Mouse (Mus musculus) mature B cell (primary cell): ENCODE results near the gene Dlg2.

Experiments used
- in situ Hi-C: fragments of 300-500 bp; cut with MboI; formaldehyde crosslinking; loops from 2 replicates; pipeline ENCODE4 v1.14.3; 2019

Gene Dlg2

DNA sequence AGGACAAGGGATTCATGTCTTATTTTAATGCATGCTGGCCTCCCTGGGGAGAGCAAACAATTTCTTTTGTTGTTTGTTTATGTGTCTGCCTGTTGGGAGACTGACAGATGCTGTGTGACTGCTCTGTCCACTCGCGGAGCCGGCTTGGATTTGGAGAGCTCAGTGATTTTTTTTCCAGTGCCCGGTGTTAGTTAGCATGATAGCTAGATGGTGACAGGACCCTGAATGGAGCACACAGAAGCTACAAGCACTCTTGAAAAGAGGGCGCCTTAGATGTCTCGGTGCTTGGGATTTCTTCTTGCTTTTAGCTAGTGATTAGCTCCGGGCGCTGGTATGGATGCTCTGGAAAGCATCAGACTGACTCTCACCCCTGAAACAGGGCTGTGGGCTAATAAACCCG, 786.5 kb downstream of the Dlg2 start:
- in situ Hi-C loops = no loop called here

DNA sequence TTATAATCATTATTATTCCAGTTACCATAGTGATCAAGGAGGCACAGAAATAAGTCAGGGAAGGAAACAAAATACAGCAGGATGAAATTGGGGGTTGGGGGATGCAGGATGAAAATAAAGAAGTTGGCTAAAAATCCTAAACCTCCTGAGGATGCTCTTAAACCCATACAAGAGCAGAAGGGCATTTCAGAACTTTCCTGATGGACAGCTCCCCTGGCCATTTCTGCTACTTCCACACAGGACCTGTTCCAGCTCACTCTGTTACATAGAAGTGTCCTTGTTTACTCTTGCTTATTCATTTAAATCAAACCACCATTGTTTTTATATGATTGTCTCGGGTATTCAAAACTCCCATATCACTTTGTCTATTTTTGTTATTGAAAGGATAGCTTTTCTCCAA, 791.3 kb downstream of the Dlg2 start:
- in situ Hi-C loops = no loop called here

DNA sequence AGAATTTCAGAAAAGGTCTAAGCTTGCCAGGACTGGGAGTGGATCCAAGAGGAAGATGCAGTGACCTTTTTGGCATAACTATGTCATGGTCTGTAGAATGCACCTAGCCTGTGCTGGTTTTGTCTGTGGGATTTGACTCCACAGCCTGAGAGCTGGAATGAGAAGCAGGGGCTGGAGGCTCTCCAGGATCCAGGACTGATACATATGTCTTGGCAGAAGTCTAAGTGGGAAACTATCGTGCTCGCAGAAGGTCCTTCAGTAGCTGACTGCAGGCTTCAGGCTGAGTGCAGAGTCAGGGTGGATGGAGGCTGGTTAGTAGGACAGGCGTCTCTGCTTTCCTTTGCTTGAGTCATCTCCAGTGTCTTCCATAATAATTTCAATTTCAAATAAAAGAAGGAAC, 807.7 kb downstream of the Dlg2 start:
- in situ Hi-C loops = no loop called here

DNA sequence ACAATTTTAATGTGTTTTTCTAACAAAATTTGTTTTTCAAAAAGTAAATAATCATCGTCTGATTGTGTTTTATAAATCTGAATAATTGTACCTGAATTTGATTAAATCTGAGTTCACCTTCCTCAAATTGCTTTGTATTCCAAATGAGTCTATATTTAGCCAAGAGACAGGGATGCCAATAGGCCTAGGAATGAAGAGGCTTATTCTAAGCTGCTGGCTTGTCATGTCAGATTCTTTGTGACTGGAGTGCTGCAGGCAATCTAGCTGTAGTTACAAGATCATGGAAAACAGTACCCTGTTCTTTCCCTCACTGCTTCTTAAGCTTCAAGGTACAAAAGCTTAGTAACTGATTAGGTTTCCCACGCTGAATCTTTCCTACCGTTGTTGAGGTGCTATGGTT, 811.9 kb downstream of the Dlg2 start:
- in situ Hi-C loops = no loop called here

DNA sequence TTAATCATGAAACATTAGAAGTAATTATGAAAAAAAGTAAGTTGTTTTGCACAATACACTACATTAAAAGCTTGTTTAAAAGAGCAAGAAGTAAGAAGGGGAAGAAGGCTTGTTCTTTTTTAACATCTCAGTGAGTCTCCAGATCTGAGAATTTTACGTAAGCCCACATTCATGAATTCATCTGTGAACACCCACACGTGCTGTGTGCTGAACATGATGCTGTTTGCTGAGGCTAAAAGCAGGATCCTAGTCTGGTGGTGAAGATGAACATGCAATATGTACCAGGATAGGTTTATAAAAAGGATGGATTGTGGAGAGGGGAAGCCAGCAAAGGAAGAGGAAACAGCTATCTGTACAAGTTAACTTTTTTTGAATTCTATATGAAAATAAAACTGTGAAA, 819.7 kb downstream of the Dlg2 start:
- in situ Hi-C loops = no loop called here

DNA sequence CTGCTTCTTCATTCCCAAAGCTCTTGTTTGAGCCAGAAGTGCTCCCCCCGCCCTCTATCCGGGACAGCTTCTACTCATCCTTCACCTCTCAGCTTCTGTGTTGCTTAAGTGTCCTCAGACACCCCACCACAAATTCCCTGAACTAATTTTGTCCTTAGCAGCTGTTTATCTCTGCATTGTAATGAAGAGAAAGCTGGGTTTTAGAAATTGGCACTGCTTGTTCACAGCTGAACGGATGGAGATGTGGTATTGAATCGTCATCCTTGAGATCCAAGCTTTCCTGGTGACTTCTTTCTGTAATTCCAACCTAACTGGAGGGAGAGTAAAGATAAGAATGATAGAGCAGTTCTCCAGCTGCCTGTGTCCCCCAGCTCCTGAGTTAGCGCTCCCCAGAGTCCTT, 834.7 kb downstream of the Dlg2 start:
- in situ Hi-C loops = no loop called here

DNA sequence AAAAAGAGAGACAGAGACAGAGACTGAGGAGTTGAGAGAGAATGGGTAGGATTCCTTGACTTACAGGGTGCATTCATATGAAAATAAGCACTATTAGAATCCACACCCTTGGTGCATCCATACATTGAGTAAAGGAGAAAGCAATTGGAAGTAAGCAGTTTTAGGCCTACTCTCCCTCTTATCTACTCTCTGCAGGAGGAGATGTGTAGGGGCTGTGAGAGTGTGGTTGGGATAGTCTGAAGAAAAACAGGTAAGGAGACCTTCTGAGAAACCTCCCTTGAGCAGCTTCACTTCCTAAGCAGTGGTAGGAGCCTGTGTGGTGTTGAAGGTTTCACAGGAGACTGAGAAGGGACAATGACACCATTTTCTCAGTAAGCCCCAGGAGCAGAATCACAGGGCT, 868.6 kb downstream of the Dlg2 start:
- in situ Hi-C loops = no loop called here

DNA sequence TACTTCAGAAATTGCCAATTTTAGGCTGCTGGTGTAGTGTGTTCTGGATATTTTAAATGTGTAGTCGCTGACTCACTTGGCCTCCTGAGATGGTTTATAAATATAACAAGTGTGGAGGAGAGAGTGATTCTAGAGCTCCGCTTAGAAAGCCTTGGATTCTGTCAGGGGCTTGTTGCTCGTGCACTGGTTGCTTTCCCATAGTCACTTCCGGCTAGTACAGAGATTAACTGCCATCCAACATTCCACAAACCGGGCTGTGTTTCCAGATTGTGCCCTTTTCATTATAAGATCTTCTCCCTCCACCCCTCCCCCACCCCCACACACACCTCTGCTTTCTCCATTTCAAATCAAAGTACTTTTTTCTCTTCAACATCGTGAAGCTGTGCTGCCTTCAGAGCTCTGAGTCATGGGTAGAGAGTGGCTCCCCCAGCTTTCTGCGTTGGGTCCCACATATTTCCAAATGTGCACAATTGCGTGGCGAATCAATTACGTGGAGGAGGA, 893.4 kb downstream of the Dlg2 start:
- in situ Hi-C loops = no loop called here

DNA sequence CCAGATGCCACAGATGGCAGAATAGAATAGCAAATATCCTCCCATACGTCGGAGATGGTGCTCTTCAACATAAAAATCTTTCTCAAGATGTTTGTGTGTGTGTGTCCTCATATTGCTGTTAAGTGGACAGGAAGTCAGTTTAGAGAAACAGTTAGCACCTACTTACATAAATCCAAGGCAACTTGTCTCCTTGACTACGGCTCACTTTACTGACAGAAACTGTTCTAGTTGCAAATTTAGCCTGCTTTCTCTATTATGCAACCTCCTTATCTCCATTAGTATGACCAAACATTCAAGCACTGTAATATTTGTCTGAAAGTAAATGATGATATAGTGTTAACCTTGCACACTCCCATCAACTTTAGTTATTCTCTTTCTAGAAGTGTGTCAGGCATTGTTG, 905.8 kb downstream of the Dlg2 start:
- in situ Hi-C loops = no loop called here

DNA sequence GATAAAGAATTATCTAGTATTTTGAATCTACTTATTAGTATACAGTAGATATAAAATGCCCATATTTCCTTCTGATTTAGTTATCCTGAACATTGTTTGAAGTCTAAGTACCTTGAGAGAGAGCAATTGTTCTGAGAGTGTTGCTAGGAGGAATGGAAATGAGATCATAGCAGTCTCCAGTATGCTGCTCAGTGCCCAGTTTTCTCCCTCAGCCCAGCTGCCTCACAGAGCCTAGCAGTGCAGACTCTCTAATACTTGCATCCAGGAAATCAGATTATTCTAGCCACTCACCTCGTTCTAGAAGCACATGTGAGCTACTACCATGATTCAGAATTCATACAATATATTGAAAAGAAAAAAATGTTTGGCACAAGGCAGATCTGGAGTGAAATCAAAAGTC, 907.4 kb downstream of the Dlg2 start:
- in situ Hi-C loops = no loop called here

DNA sequence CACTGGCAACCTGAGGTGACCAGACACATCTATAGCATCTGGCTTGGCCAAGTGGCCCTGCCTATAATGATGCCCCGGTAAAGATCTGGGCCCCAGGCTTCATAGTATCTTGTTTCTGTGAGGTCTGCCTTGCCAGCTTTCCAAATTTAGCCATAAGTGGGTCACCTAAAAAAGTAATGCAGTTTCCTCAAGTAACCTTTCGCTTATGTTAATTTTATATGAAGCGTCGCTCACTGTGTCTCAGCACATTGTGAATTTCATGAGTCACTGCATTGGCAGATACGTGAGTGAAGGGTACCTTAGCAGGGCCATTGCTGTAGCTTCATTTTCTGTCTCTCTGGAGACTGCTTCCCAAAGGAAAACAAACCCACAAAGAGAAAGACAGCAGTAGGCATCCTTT, 912.8 kb downstream of the Dlg2 start:
- in situ Hi-C loops = no loop called here

DNA sequence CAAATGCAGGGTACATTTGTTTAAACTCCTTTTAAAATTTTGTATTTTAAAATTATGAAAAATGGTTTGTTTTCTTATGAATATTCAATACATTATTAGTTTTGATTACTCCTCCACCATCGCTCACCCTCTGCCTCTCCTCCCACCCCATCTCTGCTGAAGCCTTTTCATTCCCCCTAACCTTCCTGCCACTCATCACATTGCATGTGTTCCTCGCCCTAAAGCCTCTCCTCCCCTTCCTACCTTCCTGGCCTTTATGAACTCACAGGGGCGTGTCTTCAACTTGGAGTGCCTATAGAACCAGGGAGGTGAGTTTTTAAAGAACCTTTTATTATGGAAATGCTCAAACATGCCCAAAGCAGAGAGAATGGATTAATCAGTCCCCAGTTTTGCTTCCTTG, 921.4 kb downstream of the Dlg2 start:
- in situ Hi-C loops = no loop called here

DNA sequence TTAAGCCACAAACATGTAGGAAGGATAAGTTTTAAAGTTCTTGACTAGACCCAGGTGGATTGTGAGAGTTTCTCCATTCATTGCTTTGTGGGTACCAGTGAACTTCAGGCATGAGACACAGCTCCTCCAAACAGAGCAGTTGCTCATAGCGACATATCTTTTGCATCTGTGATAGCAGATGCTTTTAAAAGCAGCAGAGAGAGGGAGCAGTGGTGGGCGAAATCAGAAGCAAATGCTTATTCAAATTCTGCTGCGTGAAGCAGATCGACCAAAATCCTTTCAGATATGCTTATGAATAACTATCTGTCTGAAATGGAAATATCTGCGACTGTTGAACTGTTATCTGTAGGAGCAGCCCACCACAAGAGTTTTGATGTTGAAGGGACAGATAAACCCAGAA, 935.6 kb downstream of the Dlg2 start:
- in situ Hi-C loops = no loop called here

DNA sequence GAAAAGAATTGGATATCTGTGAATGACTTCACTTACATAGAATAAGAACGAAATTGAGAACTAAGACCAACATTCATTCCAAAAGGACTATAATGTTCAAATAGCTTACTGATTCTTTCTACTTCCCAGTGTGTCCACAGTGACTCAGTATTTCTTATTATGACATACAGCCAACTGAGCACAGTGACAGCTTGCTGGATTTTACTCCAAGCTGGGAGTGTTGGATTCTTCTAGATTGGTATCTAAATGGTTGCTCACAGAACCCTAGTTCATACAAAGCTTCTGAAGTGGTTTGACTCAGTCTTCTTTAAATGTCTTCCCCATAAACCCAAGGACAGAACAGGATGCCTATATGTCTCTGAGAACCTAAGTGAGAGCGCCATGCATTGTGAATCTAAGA, 937.7 kb downstream of the Dlg2 start:
- in situ Hi-C loops = no loop called here

DNA sequence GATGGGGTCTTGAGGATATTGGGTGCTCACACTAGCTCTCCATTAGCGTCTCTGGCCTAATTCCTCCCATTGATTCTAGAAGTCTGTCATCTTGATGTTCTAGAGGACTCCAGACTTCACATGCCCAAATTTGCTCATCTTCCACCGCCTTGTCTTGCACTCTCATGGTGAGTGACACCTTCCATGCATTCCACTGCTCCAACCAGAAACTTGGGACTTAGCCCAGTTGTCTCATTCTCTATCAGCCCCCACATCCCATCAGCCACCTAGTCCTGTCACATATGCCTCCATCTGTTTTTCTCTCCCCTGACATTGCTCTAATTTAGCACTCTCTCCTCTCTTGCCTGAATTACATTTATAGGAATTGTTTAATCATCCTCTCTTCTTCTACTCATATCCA, 938.3 kb downstream of the Dlg2 start:
- in situ Hi-C loops = no loop called here

DNA sequence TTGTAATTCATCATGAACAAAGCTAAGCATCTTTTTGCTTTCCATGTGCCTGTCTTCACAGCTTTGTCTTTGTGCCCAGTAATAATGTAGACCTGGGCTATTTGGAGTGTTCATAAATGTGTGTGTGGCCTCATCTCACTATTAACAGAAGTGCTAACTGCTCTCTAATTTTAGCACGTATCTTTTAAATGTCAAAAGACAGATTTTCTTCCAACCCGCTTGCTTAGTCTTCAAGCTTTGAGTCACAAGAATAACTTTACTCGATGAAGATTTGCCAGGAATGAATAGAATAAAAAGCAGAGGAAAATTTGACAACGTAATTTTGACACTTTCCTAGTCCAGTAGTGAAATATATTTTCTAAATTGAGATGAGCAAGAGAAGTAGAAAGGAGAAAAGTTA, 943.7 kb downstream of the Dlg2 start:
- in situ Hi-C loops = no loop called here

DNA sequence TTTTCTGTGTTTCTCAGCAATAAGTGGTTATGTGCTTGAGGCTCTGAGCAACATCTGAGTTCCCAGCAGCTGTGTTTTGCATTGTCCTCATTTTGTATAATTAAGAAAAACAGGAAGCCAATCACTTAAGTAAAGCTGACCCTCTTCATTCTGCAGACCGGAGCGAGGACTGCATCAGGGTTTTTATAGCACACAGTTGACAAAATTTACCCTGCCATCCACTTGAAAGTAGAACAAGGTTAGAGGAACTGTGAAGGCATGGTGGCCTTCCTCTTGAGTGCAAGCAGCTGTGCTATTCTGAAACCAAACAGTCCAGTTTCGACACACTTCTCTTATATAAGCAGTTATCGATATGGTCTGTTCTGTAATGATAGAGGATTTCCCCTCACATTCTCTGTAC, 947.3 kb downstream of the Dlg2 start:
- in situ Hi-C loops = no loop called here

DNA sequence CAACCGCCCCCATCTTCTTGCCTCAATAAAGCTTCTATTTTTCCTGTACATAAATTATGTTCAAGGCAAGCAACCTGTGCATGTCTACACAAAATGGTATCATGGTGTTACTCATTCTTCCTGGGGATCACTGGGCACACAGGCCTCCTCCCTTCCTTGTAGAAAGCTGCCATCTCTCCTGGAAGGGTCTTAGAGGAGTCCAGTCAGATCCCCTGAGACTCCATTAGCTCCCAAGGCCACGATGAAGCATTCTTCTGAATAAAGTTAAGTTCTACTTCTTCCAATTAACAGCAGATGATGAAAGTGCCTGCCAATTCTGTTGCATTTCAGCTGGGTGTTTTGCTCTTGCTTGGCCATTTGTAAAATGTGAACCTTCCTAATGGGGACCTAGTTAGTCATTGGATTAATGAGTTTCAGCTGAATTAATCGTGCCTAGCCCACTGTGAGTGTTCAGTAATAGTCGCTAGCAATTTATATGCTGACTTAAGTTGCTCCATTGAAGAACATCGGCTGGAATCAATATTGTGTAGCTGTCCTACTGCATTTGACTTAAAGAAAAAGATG, 953.3 kb downstream of the Dlg2 start:
- in situ Hi-C loops = no loop called here

DNA sequence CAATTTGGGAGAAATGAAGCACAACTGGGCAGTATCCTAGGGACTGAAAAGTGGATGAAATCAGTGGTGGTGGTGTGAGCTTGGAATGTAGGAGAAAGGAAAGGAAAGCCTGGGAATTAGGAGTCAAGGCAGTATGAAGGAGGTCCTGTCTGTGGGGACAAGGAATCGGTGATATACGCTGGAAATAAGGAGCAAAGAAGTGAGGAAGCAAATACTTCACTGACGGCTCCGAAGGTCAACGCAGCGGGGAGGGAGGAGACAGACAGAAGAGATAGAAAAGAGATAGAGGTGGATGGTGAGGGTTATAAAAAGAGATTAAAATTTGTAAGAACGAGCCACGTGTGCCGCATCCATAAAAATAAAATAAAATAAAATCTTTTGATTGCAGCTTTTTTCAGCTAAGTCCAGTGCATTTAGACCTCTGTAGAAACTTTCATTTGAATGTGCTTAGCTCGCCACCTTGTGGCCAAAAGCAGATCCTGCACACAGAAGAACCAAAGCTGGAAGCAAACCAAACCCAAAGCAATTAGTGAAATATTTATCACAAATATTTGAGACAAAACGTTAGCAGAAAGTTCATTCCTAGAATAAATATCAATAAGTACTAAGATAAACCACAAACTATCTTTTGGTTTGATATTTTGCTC, 955.2 kb downstream of the Dlg2 start:
- in situ Hi-C loops = no loop called here

DNA sequence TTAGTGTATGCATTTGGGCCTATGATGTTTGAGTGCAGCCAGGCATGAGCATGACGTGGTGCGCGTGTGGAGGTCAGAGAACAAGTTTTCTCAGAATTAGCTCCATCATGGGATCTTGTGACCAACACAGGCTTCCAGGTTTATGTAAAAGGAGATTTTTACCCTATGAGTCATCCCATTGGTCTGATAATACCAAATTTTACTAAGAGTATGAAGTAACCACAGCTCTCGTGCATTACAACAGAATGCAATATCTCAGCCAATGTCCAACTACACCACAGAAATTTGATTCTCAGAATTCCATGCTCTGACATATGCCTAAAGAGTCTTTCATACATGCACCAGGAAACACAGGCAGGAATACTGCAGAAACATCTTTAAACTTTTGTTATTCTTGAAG, 956.1 kb downstream of the Dlg2 start:
- in situ Hi-C loops = no loop called here

DNA sequence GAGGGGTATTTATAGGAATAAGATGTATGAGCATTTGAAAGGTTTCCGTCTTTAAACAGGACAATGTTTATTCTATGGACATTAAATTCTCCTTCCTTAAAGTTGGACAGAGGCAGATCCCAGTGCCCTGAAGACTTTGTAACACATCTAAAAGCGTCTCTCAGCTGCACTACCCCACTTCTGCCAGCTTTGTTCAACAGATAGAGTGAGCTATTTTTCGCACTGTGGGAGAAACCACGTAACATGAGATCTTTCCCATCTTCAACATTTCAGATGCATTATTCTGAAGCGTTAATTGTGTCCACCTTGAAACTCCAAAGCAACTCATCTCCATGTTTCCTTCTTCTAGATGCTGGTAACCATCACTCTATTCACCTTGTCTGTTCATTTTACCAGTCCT, 958.3 kb downstream of the Dlg2 start:
- in situ Hi-C loops = no loop called here

DNA sequence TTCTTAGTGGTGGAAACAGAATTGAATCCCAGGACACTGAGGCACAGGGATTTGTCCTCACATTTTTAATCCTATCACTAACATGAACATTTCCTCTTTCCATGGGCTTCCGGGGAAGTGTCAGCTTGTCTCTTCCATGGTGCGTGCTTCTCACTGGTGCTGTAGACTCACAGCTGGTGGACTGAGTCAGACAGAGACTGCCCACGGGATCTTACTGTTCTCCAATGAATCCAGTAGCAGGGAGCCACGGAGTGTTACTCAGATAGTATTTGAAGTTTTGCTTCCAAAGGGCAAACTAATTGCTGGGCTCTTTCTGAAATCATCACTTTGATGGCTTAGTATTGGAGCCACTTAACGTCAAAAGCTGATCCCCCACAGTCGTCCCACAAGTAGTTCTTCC, 963.9 kb downstream of the Dlg2 start:
- in situ Hi-C loops = no loop called here

DNA sequence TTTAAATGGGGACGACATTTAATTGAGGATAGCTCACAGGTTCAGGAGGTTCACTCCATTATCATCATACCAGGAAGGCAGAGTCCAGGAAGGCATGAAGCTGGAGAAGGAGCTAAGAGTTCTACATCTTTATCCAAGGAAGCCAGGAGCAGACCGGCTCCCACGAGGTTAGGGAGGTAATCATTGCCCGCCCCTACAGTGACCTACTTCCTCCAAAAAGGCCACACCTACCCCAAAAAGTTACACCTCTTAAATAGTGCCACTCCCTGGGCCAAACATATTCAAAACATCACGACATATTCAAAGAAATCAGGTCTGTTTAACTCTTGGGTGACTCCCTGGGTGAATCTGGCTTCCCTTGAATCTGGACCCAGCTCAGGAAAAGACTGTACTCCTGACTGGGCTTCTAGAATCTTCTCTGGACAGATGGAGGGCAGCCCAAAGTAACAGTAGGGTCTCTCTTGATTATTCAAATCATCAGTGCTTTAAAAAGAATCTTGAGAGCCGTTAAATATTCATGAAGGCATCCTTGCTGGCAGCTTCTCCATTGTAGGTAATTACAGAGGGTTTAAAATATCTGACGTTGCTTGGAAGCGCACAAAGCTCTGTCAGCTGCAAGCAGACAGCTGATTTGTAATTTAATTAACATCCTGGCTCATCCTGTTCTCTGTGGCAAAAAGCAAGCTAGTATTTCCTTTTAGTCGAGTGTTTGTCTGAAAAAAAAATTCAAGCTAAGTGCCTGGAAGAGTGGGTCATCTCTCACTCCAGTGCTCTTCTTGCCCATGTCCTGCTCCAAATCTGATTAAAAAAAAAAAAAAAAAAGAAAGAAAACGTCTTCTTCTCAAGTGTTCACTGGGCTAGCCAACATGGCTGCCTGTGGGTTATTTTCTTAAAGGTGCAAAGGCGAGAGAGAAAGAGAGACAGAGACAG, 966.2 kb downstream of the Dlg2 start:
- in situ Hi-C loops = no loop called here
